Mouse (Mus musculus) urinary bladder, postnatal 10 days (tissue): ENCODE measurements around the gene Rhox4a2.
"Not testable (repeated sequence)": the region's sequence is repeated elsewhere in the genome, so short reads cannot be mapped to it uniquely, and the experiment has no call there.

Source experiments
- DNase-seq: peaks from one replicate; pipeline ENCODE4 v3.0.0; 2022; ENCODE audit warnings: low spot score

The Rhox4a2 gene

GRCm38 (mm10) chrX:37390548-37390947, at the start of gene Rhox4a2:
TSS of gene Rhox4a2 (plus strand) at chrX:37390848.
- DNase-seq = not testable (repeated sequence)

DNA sequence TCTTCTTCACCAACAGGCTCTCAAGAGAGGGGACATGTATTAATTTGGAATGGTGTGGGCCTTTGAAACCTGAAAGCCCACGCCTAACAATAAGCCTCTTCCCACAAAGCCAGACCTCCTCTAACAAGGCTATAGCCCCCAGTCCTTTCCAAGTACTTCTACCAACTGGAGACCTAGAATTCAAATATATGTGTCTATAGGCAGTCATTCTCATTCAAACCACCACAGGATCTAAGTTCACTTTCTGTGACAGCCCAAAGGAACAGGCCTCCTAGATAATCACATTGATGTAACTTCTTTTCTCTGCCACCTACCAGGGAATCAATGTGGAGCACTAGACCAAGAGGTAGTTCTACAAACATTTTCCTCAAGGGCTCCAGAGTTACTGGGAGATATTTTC, 10.9 kb upstream of the Rhox4a2 start, which contains the start of gene Rhox3a2:
Gene Rhox3a2 (plus strand): TSS at position 301 of the 400 bp plus-strand sequence.
- DNase-seq = not testable (repeated sequence)

DNA sequence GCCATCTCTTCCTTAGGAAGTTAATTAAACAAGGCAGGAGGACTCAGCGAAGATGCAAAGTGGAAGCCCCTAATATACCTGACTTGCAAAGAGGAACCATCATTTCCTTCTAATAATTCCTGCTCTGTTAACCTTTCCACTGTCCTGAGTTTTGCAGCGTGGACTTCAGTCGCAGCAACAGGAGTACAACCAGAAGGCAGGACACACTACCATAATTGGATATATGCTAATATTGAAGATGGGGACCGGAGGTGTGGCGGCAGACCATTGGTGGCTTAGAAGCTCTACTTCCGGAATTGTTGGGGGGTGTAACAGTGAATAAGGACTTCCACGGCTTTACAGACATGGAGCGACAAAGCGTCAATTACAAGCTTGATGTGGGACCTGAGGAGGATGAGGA, 21.1 kb downstream of the Rhox4a2 start, which contains the start of gene Rhox2b:
Gene Rhox2b (plus strand): TSS at position 301 of the 400 bp plus-strand sequence.
- DNase-seq = not testable (repeated sequence)

DNA sequence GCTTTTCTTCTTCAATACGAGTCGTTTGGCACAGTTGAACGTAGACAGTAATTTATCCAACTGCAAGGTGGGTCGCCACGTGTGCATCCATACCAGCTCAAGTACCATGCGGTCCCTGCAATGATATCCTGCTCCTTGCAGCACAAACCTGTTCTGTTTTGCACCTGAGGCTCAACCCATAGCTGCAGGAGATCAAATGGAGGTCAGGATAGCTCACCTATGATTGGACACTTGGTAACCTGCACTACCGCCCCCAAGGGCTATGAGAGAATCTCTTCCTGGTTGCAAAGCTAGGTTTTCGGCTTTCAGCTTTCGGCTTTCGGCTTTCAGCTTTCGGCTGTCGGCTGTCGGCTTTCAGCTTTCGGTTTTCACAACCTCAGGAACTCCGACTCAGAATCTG, 41.5 kb downstream of the Rhox4a2 start, which contains the start of gene Rhox4b:
Gene Rhox4b (plus strand): TSS at position 301 of the 400 bp plus-strand sequence.
- not testable (repeated sequence) for DNase-seq
